Mouse (Mus musculus): ENCODE results near the gene Gm4307. TPM values are rescaled to one million over a fixed set of nuclear protein-coding genes. Genes with fewer than 3 reads are reported as not detected.
"Not testable (repeated sequence)": the region's sequence is repeated elsewhere in the genome, so short reads cannot be mapped to it uniquely, and the experiment has no call there.

Gm4307 gene
- not detected in 2 replicates for polyA plus RNA-seq (2016; fragmentation: Nextera tagmentation; extraction: Ambion mirVana)

DNA sequence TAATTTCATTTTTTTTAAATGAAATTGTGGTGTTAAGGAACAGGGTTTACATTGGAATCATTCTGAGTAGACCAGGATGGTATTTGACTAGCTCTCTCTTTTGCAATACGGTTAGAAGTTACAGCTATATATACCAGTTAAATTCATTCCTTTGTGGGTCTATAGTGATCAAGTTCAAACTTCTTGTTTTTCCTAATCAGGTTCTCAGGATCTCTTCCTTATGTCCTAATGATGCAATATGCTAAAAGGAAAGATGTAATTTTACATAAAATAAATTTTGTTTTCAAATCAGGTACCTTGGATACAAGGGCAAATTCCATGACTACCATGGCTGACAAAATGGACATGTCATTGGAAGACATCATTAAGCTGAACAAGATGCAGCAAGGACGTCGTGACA, at the start of gene Gm4307:
Gene Gm4307, plus strand, starts transcription at position 301 of the 400 bp plus-strand sequence.
- H3K4me3 ChIP-seq; H3K4me1 ChIP-seq; ATAC-seq (ENCODE audit: insufficient number of reproducible peaks, insufficient read depth, low FRiP score, low TSS enrichment); H3K4me2 ChIP-seq (replicated peaks); H3K9me3 ChIP-seq; H3K27ac ChIP-seq; H3K9ac ChIP-seq; H3K36me3 ChIP-seq; H3K27me3 ChIP-seq: not testable (repeated sequence)
- no CpG with 5 or more reads among the region's 3 CpGs for WGBS

DNA sequence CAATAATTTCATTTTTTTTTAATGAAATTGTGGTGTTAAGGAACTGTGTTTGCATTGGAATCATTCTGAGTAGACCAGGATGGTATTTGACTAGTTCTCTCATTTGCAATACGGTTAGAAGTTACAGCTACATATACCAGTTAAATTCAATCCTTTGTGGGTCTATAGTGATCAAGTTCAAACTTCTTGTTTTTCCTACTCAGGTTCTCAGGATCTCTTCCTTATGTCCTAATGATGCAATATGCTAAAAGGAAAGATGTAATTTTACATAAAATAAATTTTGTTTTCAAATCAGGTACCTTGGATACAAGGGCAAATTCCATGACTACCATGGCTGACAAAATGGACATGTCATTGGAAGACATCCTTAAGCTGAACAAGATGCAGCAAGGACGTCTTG, 25.8 kb upstream of the Gm4307 start, which contains the start of gene Gm4301:
Gene Gm4301, plus strand, starts transcription at position 301 of the 400 bp plus-strand sequence.
- not testable (repeated sequence) for H3K27me3 ChIP-seq; ATAC-seq (ENCODE audit: insufficient number of reproducible peaks, insufficient read depth, low FRiP score, low TSS enrichment); H3K9ac ChIP-seq; H3K4me3 ChIP-seq; H3K9me3 ChIP-seq; H3K36me3 ChIP-seq; H3K27ac ChIP-seq; H3K4me2 ChIP-seq (replicated peaks); H3K4me1 ChIP-seq
- no CpG with 5 or more reads among the region's 2 CpGs for WGBS

DNA sequence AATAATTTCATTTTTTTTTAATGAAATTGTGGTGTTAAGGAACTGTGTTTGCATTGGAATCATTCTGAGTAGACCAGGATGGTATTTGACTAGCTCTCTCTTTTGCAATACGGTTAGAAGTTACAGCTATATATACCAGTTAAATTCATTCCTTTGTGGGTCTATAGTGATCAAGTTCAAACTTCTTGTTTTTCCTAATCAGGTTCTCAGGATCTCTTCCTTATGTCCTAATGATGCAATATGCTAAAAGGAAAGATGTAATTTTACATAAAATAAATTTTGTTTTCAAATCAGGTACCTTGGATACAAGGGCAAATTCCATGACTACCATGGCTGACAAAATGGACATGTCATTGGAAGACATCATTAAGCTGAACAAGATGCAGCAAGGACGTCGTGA, 20.6 kb upstream of the Gm4307 start, which contains the start of gene Gm4302:
Gene Gm4302, plus strand, starts transcription at position 301 of the 400 bp plus-strand sequence.
- H3K9ac ChIP-seq = not testable (repeated sequence)

DNA sequence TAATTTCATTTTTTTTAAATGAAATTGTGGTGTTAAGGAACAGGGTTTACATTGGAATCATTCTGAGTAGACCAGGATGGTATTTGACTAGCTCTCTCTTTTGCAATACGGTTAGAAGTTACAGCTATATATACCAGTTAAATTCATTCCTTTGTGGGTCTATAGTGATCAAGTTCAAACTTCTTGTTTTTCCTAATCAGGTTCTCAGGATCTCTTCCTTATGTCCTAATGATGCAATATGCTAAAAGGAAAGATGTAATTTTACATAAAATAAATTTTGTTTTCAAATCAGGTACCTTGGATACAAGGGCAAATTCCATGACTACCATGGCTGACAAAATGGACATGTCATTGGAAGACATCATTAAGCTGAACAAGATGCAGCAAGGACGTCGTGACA, 15.5 kb upstream of the Gm4307 start, which contains the start of gene Gm4303:
Gene Gm4303, plus strand, starts transcription at position 301 of the 400 bp plus-strand sequence.
- not testable (repeated sequence) for H3K9me3 ChIP-seq; H3K27ac ChIP-seq; H3K4me2 ChIP-seq (replicated peaks); H3K27me3 ChIP-seq; H3K9ac ChIP-seq; ATAC-seq (ENCODE audit: insufficient number of reproducible peaks, insufficient read depth, low FRiP score, low TSS enrichment); H3K36me3 ChIP-seq; H3K4me3 ChIP-seq; H3K4me1 ChIP-seq
- WGBS = no CpG with 5 or more reads among the region's 3 CpGs

More for the DNA sequence above, 20.6 kb upstream of the Gm4307 start, which contains the start of gene Gm4302:
- H3K4me3 ChIP-seq; H3K4me1 ChIP-seq; ATAC-seq (ENCODE audit: insufficient number of reproducible peaks, insufficient read depth, low FRiP score, low TSS enrichment); H3K27me3 ChIP-seq; H3K36me3 ChIP-seq; H3K9me3 ChIP-seq; H3K27ac ChIP-seq; H3K4me2 ChIP-seq (replicated peaks): not testable (repeated sequence)
- no CpG with 5 or more reads among the region's 3 CpGs for WGBS

DNA sequence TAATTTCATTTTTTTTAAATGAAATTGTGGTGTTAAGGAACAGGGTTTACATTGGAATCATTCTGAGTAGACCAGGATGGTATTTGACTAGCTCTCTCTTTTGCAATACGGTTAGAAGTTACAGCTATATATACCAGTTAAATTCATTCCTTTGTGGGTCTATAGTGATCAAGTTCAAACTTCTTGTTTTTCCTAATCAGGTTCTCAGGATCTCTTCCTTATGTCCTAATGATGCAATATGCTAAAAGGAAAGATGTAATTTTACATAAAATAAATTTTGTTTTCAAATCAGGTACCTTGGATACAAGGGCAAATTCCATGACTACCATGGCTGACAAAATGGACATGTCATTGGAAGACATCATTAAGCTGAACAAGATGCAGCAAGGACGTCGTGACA, 10.3 kb upstream of the Gm4307 start, which contains the start of gene Gm4305:
Gene Gm4305, plus strand, starts transcription at position 301 of the 400 bp plus-strand sequence.
- H3K9me3 ChIP-seq; H3K4me1 ChIP-seq; H3K9ac ChIP-seq; ATAC-seq (ENCODE audit: insufficient number of reproducible peaks, insufficient read depth, low FRiP score, low TSS enrichment); H3K36me3 ChIP-seq; H3K27ac ChIP-seq; H3K27me3 ChIP-seq; H3K4me2 ChIP-seq (replicated peaks); H3K4me3 ChIP-seq: not testable (repeated sequence)
- no CpG with 5 or more reads among the region's 3 CpGs for WGBS

DNA sequence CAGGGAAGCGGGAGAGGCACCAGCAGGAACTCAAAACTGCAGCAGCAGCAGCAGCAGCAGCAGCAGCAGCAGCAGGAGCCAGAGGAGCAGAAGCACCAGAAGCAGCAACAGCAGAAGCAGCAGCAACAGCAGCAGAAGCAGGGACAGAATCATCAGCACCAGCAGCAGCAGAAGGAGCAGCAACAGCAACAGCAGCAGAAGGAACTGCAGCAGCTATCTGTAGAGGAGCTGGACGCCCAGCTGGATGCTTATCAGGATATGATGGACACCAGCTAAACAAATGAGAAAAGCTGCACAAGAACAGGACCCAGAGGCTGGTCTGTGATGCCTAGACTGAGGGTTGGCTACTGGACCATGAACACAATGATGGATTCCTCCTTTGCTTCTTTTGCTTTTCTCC, 4.3 kb upstream of the Gm4307 start:
- not testable (repeated sequence) for H3K27ac ChIP-seq; H3K4me3 ChIP-seq; H3K9ac ChIP-seq; H3K4me1 ChIP-seq; H3K4me2 ChIP-seq (replicated peaks); H3K27me3 ChIP-seq; H3K9me3 ChIP-seq; H3K36me3 ChIP-seq; ATAC-seq (ENCODE audit: insufficient number of reproducible peaks, insufficient read depth, low FRiP score, low TSS enrichment)
- WGBS = 84% methylated on average over 2 of the region's 2 CpGs

DNA sequence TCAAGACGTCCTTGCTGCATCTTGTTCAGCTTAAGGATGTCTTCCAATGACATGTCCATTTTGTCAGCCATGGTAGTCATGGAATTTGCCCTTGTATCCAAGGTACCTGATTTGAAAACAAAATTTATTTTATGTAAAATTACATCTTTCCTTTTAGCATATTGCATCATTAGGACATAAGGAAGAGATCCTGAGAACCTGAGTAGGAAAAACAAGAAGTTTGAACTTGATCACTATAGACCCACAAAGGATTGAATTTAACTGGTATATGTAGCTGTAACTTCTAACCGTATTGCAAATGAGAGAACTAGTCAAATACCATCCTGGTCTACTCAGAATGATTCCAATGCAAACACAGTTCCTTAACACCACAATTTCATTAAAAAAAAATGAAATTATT, 21.3 kb downstream of the Gm4307 start, which contains the start of gene Gm4312:
Gene Gm4312, minus strand, starts transcription at position 101 of the 400 bp plus-strand sequence.
- H3K36me3 ChIP-seq; H3K9ac ChIP-seq; H3K9me3 ChIP-seq; H3K4me1 ChIP-seq; H3K27me3 ChIP-seq; H3K27ac ChIP-seq; H3K4me2 ChIP-seq (replicated peaks); ATAC-seq (ENCODE audit: insufficient number of reproducible peaks, insufficient read depth, low FRiP score, low TSS enrichment); H3K4me3 ChIP-seq: not testable (repeated sequence)
- no CpG with 5 or more reads among the region's 2 CpGs for WGBS

DNA sequence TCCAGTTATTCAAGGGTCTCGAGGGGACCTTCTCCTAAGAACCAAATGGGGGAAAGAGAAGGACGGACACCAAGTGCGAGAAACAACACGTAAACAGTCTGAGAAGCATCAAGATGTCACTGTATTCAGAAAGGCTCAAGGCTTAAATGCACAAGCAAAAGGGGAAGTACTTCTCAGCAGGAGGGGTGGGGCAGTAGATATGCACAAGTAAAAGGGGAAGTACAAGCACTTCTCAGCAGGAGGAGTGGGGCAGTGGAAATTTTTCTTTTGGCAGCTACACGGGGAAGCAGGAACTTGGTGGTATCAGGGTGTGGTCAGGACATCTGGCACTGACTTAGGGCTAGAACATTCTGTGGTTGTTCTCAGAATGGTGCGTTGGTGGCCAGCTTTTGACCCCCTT, 41.2 kb downstream of the Gm4307 start:
- H3K27me3 ChIP-seq; ATAC-seq (ENCODE audit: insufficient number of reproducible peaks, insufficient read depth, low FRiP score, low TSS enrichment); H3K4me2 ChIP-seq (replicated peaks); H3K9me3 ChIP-seq; H3K4me3 ChIP-seq; H3K36me3 ChIP-seq; H3K9ac ChIP-seq; H3K4me1 ChIP-seq; H3K27ac ChIP-seq: not testable (repeated sequence)
- 86% methylated on average over 6 of the region's 6 CpGs for WGBS

Other genes starting within 250 kb of the Gm4307 start
- not detected in 2 replicates for gene Gm4301, start 25.7 kb upstream of the Gm4307 start, polyA plus RNA-seq (2016; fragmentation: Nextera tagmentation; extraction: Ambion mirVana)
- not detected in 2 replicates for gene Gm4302, start 20.5 kb upstream of the Gm4307 start, polyA plus RNA-seq (2016; fragmentation: Nextera tagmentation; extraction: Ambion mirVana)
- gene Gm4303, start 15.4 kb upstream of the Gm4307 start, polyA plus RNA-seq (2016; fragmentation: Nextera tagmentation; extraction: Ambion mirVana) = not detected in 2 replicates
- not detected in 2 replicates for gene Gm4305, start 10.2 kb upstream of the Gm4307 start, polyA plus RNA-seq (2016; fragmentation: Nextera tagmentation; extraction: Ambion mirVana)
- not detected in 2 replicates for gene Gm4312, start 21.2 kb downstream of the Gm4307 start, polyA plus RNA-seq (2016; fragmentation: Nextera tagmentation; extraction: Ambion mirVana)
- gene Tmtc3, start 126.0 kb downstream of the Gm4307 start, polyA plus RNA-seq (2016; fragmentation: Nextera tagmentation; extraction: Ambion mirVana) = 24.4 and 25.7 TPM in 2 replicates
- gene Cep290, start 126.2 kb downstream of the Gm4307 start, polyA plus RNA-seq (2016; fragmentation: Nextera tagmentation; extraction: Ambion mirVana) = 6.8 and 7.3 TPM in 2 replicates
- 7.5 and 9.3 TPM in 2 replicates for gene 4930430F08Rik, start 229.1 kb downstream of the Gm4307 start, polyA plus RNA-seq (2016; fragmentation: Nextera tagmentation; extraction: Ambion mirVana)
- not detected in 2 replicates for gene 1700017N19Rik, start 229.1 kb downstream of the Gm4307 start, polyA plus RNA-seq (2016; fragmentation: Nextera tagmentation; extraction: Ambion mirVana)